Comparison of ENCODE assay signal across 16 mouse cellular contexts in genomic region chr15:100377847-100378505, GRCm38 (mm10). TPM values are rescaled to one million over a fixed set of nuclear protein-coding genes. Genes with fewer than 3 reads are reported as not detected.
DNase-seq lines count a peak whose midpoint lies in the region; ATAC-seq and TF ChIP-seq lines count a peak whose summit lies in the region.
"Not testable (repeated sequence)": the region's sequence is repeated elsewhere in the genome, so short reads cannot be mapped to it uniquely, and the experiment has no call there.
"Had no signal": no experiment of that assay in that cellular context is flagged by ENCODE, and none has a peak within 500 bp of the region (broad histone marks: within the 10 kb centered on the region; RNA-seq: fewer than 3 reads in every experiment).

No protein-coding gene starts in this region.

- not testable (repeated sequence) for H3K79me2 ChIP-seq in heart, adult 2 months (replicated peaks; ENCODE audit: control insufficient read depth, insufficient read depth, low read length)

- not testable (repeated sequence) for TF ChIP-seq EP300 in heart, adult 2 months (IDR thresholded peaks at IDR 0.05; ENCODE audit: insufficient read depth, low read depth, low read length); liver, embryonic 14.5 days (IDR thresholded peaks at IDR 0.05; ENCODE audit: low read depth)

- H3K9ac ChIP-seq in heart, adult 2 months (ENCODE audit: low read depth, low read length); intestine, postnatal 0 days (ENCODE audit: low read depth, low read length); liver, embryonic 14.5 days (replicated peaks): not testable (repeated sequence)

- not testable (repeated sequence) for H3K27me3 ChIP-seq in heart, adult 2 months (ENCODE audit: control insufficient read depth, insufficient read depth, low read length); intestine, postnatal 0 days (replicated peaks; ENCODE audit: control insufficient read depth, insufficient read depth, low read length); liver, embryonic 14.5 days (ENCODE audit: control insufficient read depth, insufficient read depth, low read length)

- WGBS in heart, adult 2 months, result 38% methylated on average over 4 of the region's 9 CpGs
- 22% methylated on average over 3 of the region's 9 CpGs for WGBS in intestine, postnatal 0 days
- 32% methylated on average over 3 of the region's 9 CpGs for WGBS in liver, embryonic 14.5 days (ENCODE audit: insufficient replicate concordance)

- ATAC-seq in erythroid progenitor cell, adult 5-6 weeks (replicated peaks; ENCODE audit: low FRiP score, poor library complexity, severe bottlenecking), result peak; percentile 81
- ATAC-seq in intestine, postnatal 0 days, result not testable (repeated sequence)
- peak; percentile 34; the same call in 1 of the 2 replicates for ATAC-seq in liver, embryonic 14.5 days (ENCODE audit: insufficient read depth)
- peak; percentile 64 for ATAC-seq in megakaryocyte-erythroid progenitor cell, adult 5-6 weeks (replicated peaks; ENCODE audit: low FRiP score, low TSS enrichment, poor library complexity, severe bottlenecking)

- H3K27ac ChIP-seq in heart, adult 2 months; intestine, postnatal 0 days (ENCODE audit: low read depth, low read length); liver, embryonic 14.5 days: not testable (repeated sequence)

- H3K9me3 ChIP-seq in intestine, postnatal 0 days (ENCODE audit: control insufficient read depth); liver, embryonic 14.5 days (ENCODE audit: control insufficient read depth, low read length): not testable (repeated sequence)

- not testable (repeated sequence) for H3K36me3 ChIP-seq in heart, adult 2 months (ENCODE audit: control insufficient read depth, insufficient read depth, low read length); intestine, postnatal 0 days (ENCODE audit: control insufficient read depth, insufficient read depth); liver, embryonic 14.5 days (replicated peaks; ENCODE audit: control insufficient read depth, insufficient read depth, low read depth)

- H3K4me1 ChIP-seq in heart, adult 2 months (ENCODE audit: control insufficient read depth, insufficient read depth, low read length); intestine, postnatal 0 days (replicated peaks; ENCODE audit: control insufficient read depth, insufficient read depth, low read length); liver, embryonic 14.5 days (replicated peaks; ENCODE audit: control insufficient read depth in 2 of 2, insufficient read depth in 2 of 2, low read length in 1 of 2): not testable (repeated sequence)

- intact Hi-C loops in heart, adult 2 months (cut with DNase I), result loop anchor here (10.0 kb wide), 2 partner anchors 53 to 343 kb away; partner anchors contain the start of gene Dip2b

- not testable (repeated sequence) for H3K4me2 ChIP-seq in intestine, postnatal 0 days (replicated peaks; ENCODE audit: low read depth); liver, embryonic 14.5 days (ENCODE audit: low read depth)

- H3K4me3 ChIP-seq in heart, adult 2 months; intestine, postnatal 0 days (ENCODE audit: low read depth, low read length); liver, embryonic 14.5 days (ENCODE audit: insufficient read depth in 1 of 2, low read depth in 2 of 2, low read length in 2 of 2): not testable (repeated sequence)

- not testable (repeated sequence) for TF ChIP-seq POLR2A in heart, adult 2 months (IDR thresholded peaks at IDR 0.05; ENCODE audit: insufficient read depth, low read depth, low read length)

- peak; percentile 32 for DNase-seq in adrenal gland, adult 2 months
- DNase-seq in heart, adult 2 months, result peak in 1 of 2 experiments; percentile 8
- peak; percentile 6 for DNase-seq in layer of hippocampus, adult 9-10 months (ENCODE audit: low spot score)
- not testable (repeated sequence) for DNase-seq in liver, embryonic 14.5 days (ENCODE audit: low read depth in 3 of 3, low spot score in 3 of 3)

- peak; percentile 40 for TF ChIP-seq CTCF in heart, adult 2 months (IDR thresholded peaks at IDR 0.05)
- TF ChIP-seq CTCF in intestine, postnatal 0 days (IDR thresholded peaks at IDR 0.05; ENCODE audit: low read depth), result peak; percentile 41
- peak; percentile 38; the same call in 1 of the 2 replicates for TF ChIP-seq CTCF in liver, embryonic 14.5 days (IDR thresholded peaks at IDR 0.05; ENCODE audit: low read depth)

RNA-seq across cellular contexts. Expression of gene Higd1c, which starts 13.6 kb away (rescaled TPM):
- total RNA-seq in adrenal gland, adult 2 months (2021), result under 1 TPM in 1 of 2 experiments, not detected in 1; 0.69 TPM
- polyA plus RNA-seq in adrenal gland, adult 2 months (2012; rRNA removed), result 0.28 TPM in 1 of 2 replicates, not detected in the other
- not detected in 2 replicates for total RNA-seq in erythroid progenitor cell, adult 5-6 weeks (2015; ENCODE audit: low replicate concordance)
- not detected in 2 replicates for total RNA-seq in erythroid progenitor cell, adult 5-6 weeks (2017; ENCODE audit: low replicate concordance)
- total RNA-seq in heart, adult 2 months (2021), result not detected
- not detected in 2 replicates for polyA plus RNA-seq in heart, adult 2 months (2012; rRNA removed)
- polyA plus RNA-seq in intestine, postnatal 0 days (2015; fragmentation: Nextera tagmentation; extraction: Ambion mirVana), result not detected in 2 replicates
- polyA plus RNA-seq in liver, embryonic 14.5 days (2012; rRNA removed), result not detected in 2 replicates
- polyA plus RNA-seq in liver, embryonic 14.5 days (2014; fragmentation: Nextera tagmentation; extraction: Ambion mirVana), result not detected in 2 replicates
- not detected in 2 replicates for total RNA-seq in megakaryocyte-erythroid progenitor cell, adult 5-6 weeks (2014; fragmentation: Nextera tagmentation)
- total RNA-seq in megakaryocyte-erythroid progenitor cell, adult 5-6 weeks (2017), result not detected in 2 replicates
- total RNA-seq: gastrocnemius, postnatal 25 days; left cerebral cortex, postnatal 25 days; liver, adult 2 months had no signal
- polyA plus RNA-seq: brain, embryonic 14.5 days; frontal cortex, adult 2 months; heart, embryonic 13.5 days; hindbrain, embryonic 11.5 days; liver, adult 2 months; midbrain, embryonic 15.5 days; testis, adult 2 months had no signal

RNA-seq across cellular contexts. Expression of gene Mettl7a2, which starts 25.0 kb away (rescaled TPM):
- 1 to 10 TPM in 1 of 2 experiments, under 1 TPM in 1; 0.78 to 3.6 TPM for total RNA-seq in adrenal gland, adult 2 months (2021)
- polyA plus RNA-seq in adrenal gland, adult 2 months (2012; rRNA removed), result not detected in 2 replicates
- not detected in 2 replicates for total RNA-seq in erythroid progenitor cell, adult 5-6 weeks (2015; ENCODE audit: low replicate concordance)
- not detected in 2 replicates for total RNA-seq in erythroid progenitor cell, adult 5-6 weeks (2017; ENCODE audit: low replicate concordance)
- total RNA-seq in heart, adult 2 months (2021), result 1 to 10 TPM in 1 of 2 experiments, under 1 TPM in 1; 0.75 to 1.5 TPM
- not detected in 2 replicates for polyA plus RNA-seq in heart, adult 2 months (2012; rRNA removed)
- polyA plus RNA-seq in intestine, postnatal 0 days (2015; fragmentation: Nextera tagmentation; extraction: Ambion mirVana), result not detected in 2 replicates
- polyA plus RNA-seq in liver, embryonic 14.5 days (2012; rRNA removed), result not detected in 2 replicates
- polyA plus RNA-seq in liver, embryonic 14.5 days (2014; fragmentation: Nextera tagmentation; extraction: Ambion mirVana), result 0.11 TPM in 1 of 2 replicates, not detected in the other
- not detected in 2 replicates for total RNA-seq in megakaryocyte-erythroid progenitor cell, adult 5-6 weeks (2014; fragmentation: Nextera tagmentation)
- not detected in 2 replicates for total RNA-seq in megakaryocyte-erythroid progenitor cell, adult 5-6 weeks (2017)
- total RNA-seq: liver, adult 2 months had no signal
- polyA plus RNA-seq: brain, embryonic 14.5 days; frontal cortex, adult 2 months; heart, embryonic 13.5 days; hindbrain, embryonic 11.5 days; midbrain, embryonic 15.5 days; testis, adult 2 months had no signal

RNA-seq across cellular contexts. Expression of gene Methig1, which starts 25.0 kb away (rescaled TPM):
- under 1 TPM; 0.45 to 0.52 TPM for total RNA-seq in adrenal gland, adult 2 months (2021)
- polyA plus RNA-seq in adrenal gland, adult 2 months (2012; rRNA removed), result 0.16 TPM in 1 of 2 replicates, not detected in the other
- not detected in 2 replicates for total RNA-seq in erythroid progenitor cell, adult 5-6 weeks (2015; ENCODE audit: low replicate concordance)
- total RNA-seq in erythroid progenitor cell, adult 5-6 weeks (2017; ENCODE audit: low replicate concordance), result 0.91 TPM in 1 of 2 replicates, not detected in the other
- under 1 TPM in 1 of 2 experiments, not detected in 1; 0.34 TPM for total RNA-seq in heart, adult 2 months (2021)
- polyA plus RNA-seq in heart, adult 2 months (2012; rRNA removed), result not detected in 2 replicates
- 0.13 TPM in 1 of 2 replicates, not detected in the other for polyA plus RNA-seq in intestine, postnatal 0 days (2015; fragmentation: Nextera tagmentation; extraction: Ambion mirVana)
- 0.04 TPM in 1 of 2 replicates, not detected in the other for polyA plus RNA-seq in liver, embryonic 14.5 days (2012; rRNA removed)
- polyA plus RNA-seq in liver, embryonic 14.5 days (2014; fragmentation: Nextera tagmentation; extraction: Ambion mirVana), result 0.09 TPM in 1 of 2 replicates, not detected in the other
- total RNA-seq in megakaryocyte-erythroid progenitor cell, adult 5-6 weeks (2014; fragmentation: Nextera tagmentation), result not detected in 2 replicates
- total RNA-seq in megakaryocyte-erythroid progenitor cell, adult 5-6 weeks (2017), result not detected in 2 replicates
- total RNA-seq: gastrocnemius, postnatal 25 days; left cerebral cortex, postnatal 25 days; liver, adult 2 months had no signal
- polyA plus RNA-seq: brain, embryonic 14.5 days; frontal cortex, adult 2 months; heart, embryonic 13.5 days; testis, adult 2 months had no signal

RNA-seq across cellular contexts. Expression of gene Mettl7a3, which starts 43.2 kb away (rescaled TPM):
- under 1 TPM in 1 of 2 experiments, not detected in 1; 0.63 TPM for total RNA-seq in adrenal gland, adult 2 months (2021)
- polyA plus RNA-seq in adrenal gland, adult 2 months (2012; rRNA removed), result 0.13 and 0.16 TPM in 2 replicates
- not detected in 2 replicates for total RNA-seq in erythroid progenitor cell, adult 5-6 weeks (2015; ENCODE audit: low replicate concordance)
- not detected in 2 replicates for total RNA-seq in erythroid progenitor cell, adult 5-6 weeks (2017; ENCODE audit: low replicate concordance)
- total RNA-seq in heart, adult 2 months (2021), result under 1 TPM in 1 of 2 experiments, not detected in 1; 0.27 TPM
- polyA plus RNA-seq in heart, adult 2 months (2012; rRNA removed), result 0.21 TPM in 1 of 2 replicates, not detected in the other
- polyA plus RNA-seq in intestine, postnatal 0 days (2015; fragmentation: Nextera tagmentation; extraction: Ambion mirVana), result not detected in 2 replicates
- polyA plus RNA-seq in liver, embryonic 14.5 days (2012; rRNA removed), result not detected in 2 replicates
- polyA plus RNA-seq in liver, embryonic 14.5 days (2014; fragmentation: Nextera tagmentation; extraction: Ambion mirVana), result not detected in 2 replicates
- total RNA-seq in megakaryocyte-erythroid progenitor cell, adult 5-6 weeks (2014; fragmentation: Nextera tagmentation), result 0.26 TPM in 1 of 2 replicates, not detected in the other
- total RNA-seq in megakaryocyte-erythroid progenitor cell, adult 5-6 weeks (2017), result 1.7 TPM in 1 of 2 replicates, not detected in the other
- total RNA-seq: liver, adult 2 months had no signal
- polyA plus RNA-seq: heart, embryonic 13.5 days; liver, adult 2 months; midbrain, embryonic 15.5 days; testis, adult 2 months had no signal

RNA-seq across cellular contexts. Expression of gene Gm5475, which starts 44.0 kb away (rescaled TPM):
- total RNA-seq in adrenal gland, adult 2 months (2021), result not detected
- 0.06 and 0.19 TPM in 2 replicates for polyA plus RNA-seq in adrenal gland, adult 2 months (2012; rRNA removed)
- not detected in 2 replicates for total RNA-seq in erythroid progenitor cell, adult 5-6 weeks (2015; ENCODE audit: low replicate concordance)
- 0.51 TPM in 1 of 2 replicates, not detected in the other for total RNA-seq in erythroid progenitor cell, adult 5-6 weeks (2017; ENCODE audit: low replicate concordance)
- total RNA-seq in heart, adult 2 months (2021), result not detected
- not detected in 2 replicates for polyA plus RNA-seq in heart, adult 2 months (2012; rRNA removed)
- polyA plus RNA-seq in intestine, postnatal 0 days (2015; fragmentation: Nextera tagmentation; extraction: Ambion mirVana), result 0.77 and 1.0 TPM in 2 replicates
- 0.01 TPM in 1 of 2 replicates, not detected in the other for polyA plus RNA-seq in liver, embryonic 14.5 days (2012; rRNA removed)
- polyA plus RNA-seq in liver, embryonic 14.5 days (2014; fragmentation: Nextera tagmentation; extraction: Ambion mirVana), result 0.05 TPM in 1 of 2 replicates, not detected in the other
- not detected in 2 replicates for total RNA-seq in megakaryocyte-erythroid progenitor cell, adult 5-6 weeks (2014; fragmentation: Nextera tagmentation)
- not detected in 2 replicates for total RNA-seq in megakaryocyte-erythroid progenitor cell, adult 5-6 weeks (2017)
- total RNA-seq: gastrocnemius, postnatal 25 days; left cerebral cortex, postnatal 25 days; liver, adult 2 months had no signal
- polyA plus RNA-seq: hindbrain, embryonic 11.5 days; liver, adult 2 months had no signal
